Mouse (Mus musculus) bone marrow macrophage, adult 2 months (primary cell): ENCODE results near the gene Scn5a.

ENCODE experiments used
- CTCF ChIP-seq: IDR thresholded peaks from 2 replicates; pipeline ENCODE4 v1.5.1; 2012; ENCODE audit warnings: low read depth, mild to moderate bottlenecking, low read length, moderate library complexity
- POLR2A ChIP-seq: IDR thresholded peaks from 2 replicates; pipeline ENCODE4 v1.6.1; 2012; ENCODE audit warnings: mild to moderate bottlenecking, low read depth, low read length, borderline replicate concordance

DNA sequence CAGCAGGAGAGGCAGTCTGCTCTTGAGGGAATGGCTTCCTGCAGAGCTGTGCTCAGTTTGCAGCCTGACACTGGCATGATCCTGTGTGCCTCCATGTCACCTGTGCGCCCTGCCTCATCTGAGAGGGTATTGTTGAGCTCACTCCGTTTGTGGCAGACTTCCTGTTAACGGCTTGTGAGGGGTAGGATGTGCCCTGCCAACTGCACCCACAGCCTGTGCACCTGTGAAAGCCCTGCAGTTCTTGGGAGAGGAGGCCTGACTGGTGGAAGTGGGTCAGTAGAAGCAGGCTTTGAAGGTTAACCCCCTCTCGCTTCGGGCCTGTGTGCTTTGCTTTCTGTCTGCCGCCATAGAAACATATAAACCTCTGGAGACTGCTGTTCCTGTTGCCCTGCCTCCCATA, 113.8 kb downstream of the Scn5a start:
- TF ChIP-seq CTCF (no peak), POLR2A (no peak)
